Mouse (Mus musculus) heart, adult 2 months (tissue): ENCODE results near the gene Hsd3b7.

Experiments used
- CTCF ChIP-seq: fragments of 200-600 bp; IDR thresholded peaks from 2 replicates; pipeline ENCODE4 v1.8.1; 2022; ENCODE audit warnings: antibody characterized with exemption, mild to moderate bottlenecking, moderate library complexity
- EP300 ChIP-seq: fragments of 200-500 bp; IDR thresholded peaks from 2 replicates; pipeline ENCODE4 v1.6.1; 2011; ENCODE audit warnings: low read depth, low read length, control low read depth; ENCODE audit not compliant: insufficient read depth

- TF ChIP-seq CTCF: no peak
- TF ChIP-seq EP300: no peak
Measured at GRCm38 (mm10) chr7:127809846-127810245, 9.4 kb downstream of the Hsd3b7 start.
